Mouse (Mus musculus): Measurements from ENCODE around the gene Ndrg4.

DNA sequence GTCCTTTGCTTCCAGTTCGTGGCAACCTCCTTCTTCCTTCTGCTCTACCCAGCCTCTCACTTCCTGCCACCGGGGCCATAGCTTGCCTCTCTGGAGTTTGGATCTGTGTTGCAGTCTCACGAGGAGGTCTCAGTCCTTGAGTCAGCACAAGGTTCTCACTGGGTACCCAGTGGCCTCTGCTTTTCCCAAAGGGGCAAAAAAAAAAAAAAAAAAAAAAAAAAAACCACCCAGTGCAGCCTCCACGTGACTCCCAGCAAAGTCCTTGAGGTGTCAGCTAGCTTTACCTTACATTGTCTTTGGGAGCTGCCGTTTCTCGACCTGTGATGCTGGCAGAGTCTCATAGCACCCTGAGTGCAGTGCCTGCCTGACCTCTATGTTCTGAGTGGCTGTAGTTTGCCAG lies 21.4 kb downstream of the Ndrg4 start:
- TF ChIP-seq CTCF (IDR thresholded peaks at IDR 0.05; ENCODE audit: control insufficient read depth, insufficient read depth, insufficient read length), result no peak
- no peak for TF ChIP-seq FOSL1 (IDR thresholded peaks at IDR 0.05; ENCODE audit: insufficient read depth, low read length, poor library complexity, severe bottlenecking)
- no peak for TF ChIP-seq MAX (IDR thresholded peaks at IDR 0.05)
